Mouse (Mus musculus) lung, adult 2 months (tissue): ENCODE measurements at regions not wholly inside any gene's neighbourhood (a gene's known extent, or its start where the extent isn't known, plus 50 kb on each side); places are given as distances from the start of the nearest gene placed in this dataset.

Experiments
- CTCF ChIP-seq: fragments of 200-500 bp; IDR thresholded peaks from 2 replicates; pipeline ENCODE4 v1.5.1; 2011; ENCODE audit warnings: mild to moderate bottlenecking, low read length, control low read depth; ENCODE audit not compliant: insufficient read depth
- POLR2A ChIP-seq: fragments of 200-500 bp; IDR thresholded peaks from 2 replicates; pipeline ENCODE4 v1.6.1; 2011; ENCODE audit warnings: low read depth, mild to moderate bottlenecking, control low read depth, low read length, borderline replicate concordance; ENCODE audit errors: extremely low read depth

DNA sequence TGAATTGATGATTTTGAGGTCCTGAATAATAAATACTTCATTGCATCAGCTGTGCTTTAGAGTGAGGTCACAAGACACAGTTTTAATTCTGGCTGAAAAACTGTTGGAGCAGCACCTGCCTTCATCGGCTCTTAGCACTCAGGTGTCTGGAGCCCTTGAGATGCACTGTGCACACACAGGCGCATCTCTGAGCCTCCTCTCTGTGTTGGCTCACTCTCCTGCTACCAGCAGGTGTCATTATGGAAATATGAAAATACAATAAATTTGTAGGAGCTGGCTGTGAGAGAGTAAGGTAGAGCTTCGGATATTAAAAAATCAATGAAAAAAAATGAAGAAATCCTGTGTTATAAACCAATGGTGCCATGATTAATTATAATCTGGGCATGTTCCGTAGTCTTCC is 114.0 kb downstream of the Kcnrg start:
- TF ChIP-seq POLR2A (no peak), CTCF (no peak)
